Mouse (Mus musculus) embryonic fibroblast, embryonic 13.5 days (primary cell): ENCODE measurements around the gene Prss23.

ENCODE experiments used
- CTCF ChIP-seq: IDR thresholded peaks from 2 replicates; pipeline ENCODE4 v1.5.1; 2011; ENCODE audit warnings: mild to moderate bottlenecking, control low read depth, low read length, moderate library complexity, borderline replicate concordance; ENCODE audit not compliant: insufficient read depth
- POLR2A ChIP-seq: IDR thresholded peaks from 2 replicates; pipeline ENCODE4 v1.6.1; 2011; ENCODE audit warnings: low read depth, mild to moderate bottlenecking, control low read depth, low read length, moderate library complexity

GRCm38 (mm10) chr7:89511921-89512514 lies 15.0 kb downstream of the Prss23 start:
- TF ChIP-seq CTCF: no peak
- no peak for TF ChIP-seq POLR2A
